Mouse (Mus musculus): ENCODE results near the gene Krtap5-2. TPM values are rescaled to one million over a fixed set of nuclear protein-coding genes. Genes with fewer than 3 reads are reported as not detected.
"Not testable (repeated sequence)": the region's sequence is repeated elsewhere in the genome, so short reads cannot be mapped to it uniquely, and the experiment has no call there.

Krtap5-2 gene
- polyA plus RNA-seq, 1 experiment: not detected

DNA sequence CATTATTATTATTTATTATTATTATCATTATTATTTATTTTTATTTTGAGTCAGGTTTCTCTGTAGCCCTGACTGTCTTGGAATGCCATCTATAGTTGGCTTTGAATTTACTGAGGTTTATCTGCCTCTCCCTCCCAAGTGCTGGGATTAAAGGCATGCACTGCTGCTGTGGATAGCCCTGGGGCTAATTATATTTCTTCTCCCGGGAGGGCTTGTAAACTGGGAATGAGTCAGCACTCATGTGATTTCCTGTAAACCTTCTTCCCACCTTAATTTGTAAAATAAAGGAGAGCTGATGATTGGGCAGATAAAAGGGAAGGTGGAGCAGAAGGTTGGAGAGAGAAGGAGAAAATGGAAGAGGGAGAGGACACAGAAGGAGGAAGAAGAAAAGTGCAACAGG is 35.1 kb downstream of the Krtap5-2 start:
- Histone ChIP-seq H3K4me3 (ENCODE audit: insufficient read depth, low read length) (no peak overlapping the region), H3K27ac (ENCODE audit: insufficient read depth, low read depth, low read length) (no peak overlapping the region), H3K4me1 (ENCODE audit: control insufficient read depth, insufficient read depth, low read length) (no peaks in the 10 kb centered on the region)
- TF ChIP-seq CTCF (IDR thresholded peaks at IDR 0.05; ENCODE audit: low read depth, low read length): no peak
- TF ChIP-seq POLR2A (IDR thresholded peaks at IDR 0.05; ENCODE audit: borderline replicate concordance, low read depth, low read length): no peak

DNA sequence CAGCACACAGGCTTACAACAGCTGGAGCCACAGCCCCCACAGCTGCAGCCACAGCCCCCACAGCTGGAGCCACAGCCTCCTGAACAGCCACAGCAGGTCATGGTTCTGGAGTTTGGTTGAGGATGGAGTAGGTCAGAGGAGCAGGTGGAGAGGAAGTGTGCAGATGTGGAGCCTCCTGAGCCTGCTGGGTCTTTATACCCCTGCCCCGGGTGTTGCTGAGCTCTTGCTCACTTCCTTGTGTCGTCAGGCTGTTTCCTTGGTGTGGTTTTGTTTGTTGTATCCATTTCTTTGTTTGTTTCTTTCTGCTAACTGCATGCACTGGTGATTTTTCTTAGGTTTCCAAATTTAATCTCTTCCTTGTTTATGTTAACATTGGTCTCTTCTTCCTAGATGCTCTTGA is 39.9 kb downstream of the Krtap5-2 start, which contains the start of gene Gm39115:
Gene Gm39115, minus strand, starts transcription at position 101 of the 400 bp plus-strand sequence.
- H3K4me1 ChIP-seq (ENCODE audit: control insufficient read depth, insufficient read depth, low read length); H3K4me3 ChIP-seq (ENCODE audit: insufficient read depth, low read length); H3K27ac ChIP-seq (ENCODE audit: insufficient read depth, low read depth, low read length): not testable (repeated sequence)

DNA sequence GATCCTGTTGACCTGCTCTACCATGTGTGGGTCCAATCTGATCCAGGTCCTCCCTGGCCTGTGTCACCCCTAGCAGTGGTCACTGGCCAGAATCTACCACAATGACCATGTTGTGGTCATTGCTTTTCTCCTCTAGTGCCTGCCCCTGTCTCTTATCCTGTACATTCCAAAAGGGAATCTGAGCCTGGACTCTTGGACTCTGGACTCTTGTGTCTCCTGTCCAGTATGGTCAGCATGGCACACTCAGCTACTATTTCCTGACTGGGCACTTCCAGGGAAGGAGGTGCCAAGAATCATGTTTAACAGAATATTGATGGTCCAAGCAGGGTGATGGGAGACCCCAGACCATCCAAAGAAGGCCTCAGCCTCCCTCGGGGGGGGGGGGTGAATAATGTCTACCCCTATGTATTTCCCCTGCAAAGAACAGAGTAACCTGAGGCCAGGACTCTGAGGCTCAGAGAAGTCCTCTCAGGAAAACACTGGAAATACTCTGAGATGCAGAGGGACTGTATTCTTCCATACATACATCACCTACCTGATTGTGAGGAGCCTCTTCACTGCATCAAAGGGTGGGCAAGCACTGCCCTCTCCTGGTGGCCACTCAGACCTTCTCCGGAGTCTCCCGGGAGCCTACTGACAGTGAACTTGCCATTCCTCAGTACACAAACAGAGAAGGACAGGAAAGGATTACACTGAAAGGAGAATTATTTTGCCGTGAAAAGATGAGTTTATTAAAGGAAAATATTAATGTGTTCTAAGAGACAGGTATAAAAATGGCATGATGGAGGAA is 41.4 kb downstream of the Krtap5-2 start:
- H3K4me3 ChIP-seq (ENCODE audit: insufficient read depth, low read length): no peak overlapping the region
- no peaks in the 10 kb centered on the region for H3K4me1 ChIP-seq (ENCODE audit: control insufficient read depth, insufficient read depth, low read length)
- H3K27ac ChIP-seq (ENCODE audit: insufficient read depth, low read depth, low read length): no peak overlapping the region
- TF ChIP-seq CTCF (IDR thresholded peaks at IDR 0.05; ENCODE audit: low read depth, low read length) (no peak), POLR2A (IDR thresholded peaks at IDR 0.05; ENCODE audit: borderline replicate concordance, low read depth, low read length) (no peak)

DNA sequence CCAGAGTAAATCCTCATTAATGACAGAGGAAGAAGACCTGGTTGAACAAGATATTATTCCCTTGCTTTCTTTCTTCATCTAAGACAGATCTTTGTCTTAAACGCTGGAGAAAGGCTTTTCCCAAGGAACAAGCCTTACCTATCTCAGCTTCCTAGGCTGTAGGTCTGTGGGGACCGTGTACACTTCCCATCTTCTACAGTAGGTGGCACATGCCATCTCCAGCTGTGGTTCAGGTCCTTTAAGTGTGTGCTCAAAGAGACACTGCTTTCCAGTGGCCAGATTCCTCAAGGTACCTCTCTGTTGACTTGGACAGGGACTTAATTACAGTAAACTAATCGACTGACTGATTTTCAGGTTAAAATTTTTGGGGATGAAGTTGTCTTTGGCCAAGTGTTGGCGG is 47.0 kb downstream of the Krtap5-2 start:
- TF ChIP-seq CTCF (IDR thresholded peaks at IDR 0.05; ENCODE audit: low read depth, low read length) (no peak), POLR2A (IDR thresholded peaks at IDR 0.05; ENCODE audit: borderline replicate concordance, low read depth, low read length) (no peak)
- Histone ChIP-seq H3K4me1 (ENCODE audit: control insufficient read depth, insufficient read depth, low read length) (no peaks in the 10 kb centered on the region), H3K27ac (ENCODE audit: insufficient read depth, low read depth, low read length) (no peak overlapping the region), H3K4me3 (ENCODE audit: insufficient read depth, low read length) (no peak overlapping the region)

Other genes starting within 250 kb of the Krtap5-2 start
- not detected in 2 replicates for gene Brsk2, start 226.3 kb downstream of the Krtap5-2 start, polyA plus RNA-seq (2012; ENCODE audit: insufficient read depth, insufficient read length, missing spikeins)
- 29.5 and 37.0 TPM in 2 replicates for gene Mob2, start 114.9 kb downstream of the Krtap5-2 start, polyA plus RNA-seq (2012; ENCODE audit: insufficient read depth, insufficient read length, missing spikeins)
- 0.27 and 0.46 TPM in 2 replicates for gene Dusp8, start 80.2 kb downstream of the Krtap5-2 start, polyA plus RNA-seq (2012; ENCODE audit: insufficient read depth, insufficient read length, missing spikeins)
- gene Gm45618, start 55.3 kb downstream of the Krtap5-2 start, polyA plus RNA-seq (2012; ENCODE audit: insufficient read depth, insufficient read length, missing spikeins): not detected in 2 replicates
- not detected in 2 replicates for gene Gm39115, start 40.0 kb downstream of the Krtap5-2 start, polyA plus RNA-seq (2012; ENCODE audit: insufficient read depth, insufficient read length, missing spikeins)
- gene Gm45337, start 31.4 kb downstream of the Krtap5-2 start, polyA plus RNA-seq (2012; ENCODE audit: insufficient read depth, insufficient read length, missing spikeins): not detected in 2 replicates
- not detected in 2 replicates for gene Gm29735, start 18.9 kb downstream of the Krtap5-2 start, polyA plus RNA-seq (2012; ENCODE audit: insufficient read depth, insufficient read length, missing spikeins)
- gene Gm4553, start 10.3 kb downstream of the Krtap5-2 start, polyA plus RNA-seq (2012; ENCODE audit: insufficient read depth, insufficient read length, missing spikeins): not detected in 2 replicates
- not detected in 2 replicates for gene Gm10153, start 14.4 kb upstream of the Krtap5-2 start, polyA plus RNA-seq (2012; ENCODE audit: insufficient read depth, insufficient read length, missing spikeins)
- not detected in 2 replicates for gene Krtap5-3, start 25.4 kb upstream of the Krtap5-2 start, polyA plus RNA-seq (2012; ENCODE audit: insufficient read depth, insufficient read length, missing spikeins)
- not detected in 2 replicates for gene Gm7579, start 35.9 kb upstream of the Krtap5-2 start, polyA plus RNA-seq (2012; ENCODE audit: insufficient read depth, insufficient read length, missing spikeins)
- not detected in 2 replicates for gene Krtap5-5, start 54.0 kb upstream of the Krtap5-2 start, polyA plus RNA-seq (2012; ENCODE audit: insufficient read depth, insufficient read length, missing spikeins)
- not detected in 2 replicates for gene Gm40460, start 65.1 kb upstream of the Krtap5-2 start, polyA plus RNA-seq (2012; ENCODE audit: insufficient read depth, insufficient read length, missing spikeins)
- gene Gm2431, start 82.3 kb upstream of the Krtap5-2 start, polyA plus RNA-seq (2012; ENCODE audit: insufficient read depth, insufficient read length, missing spikeins): not detected in 2 replicates
- not detected in 2 replicates for gene Gm4559, start 98.4 kb upstream of the Krtap5-2 start, polyA plus RNA-seq (2012; ENCODE audit: insufficient read depth, insufficient read length, missing spikeins)
- not detected in 2 replicates for gene Krtap5-1, start 121.1 kb upstream of the Krtap5-2 start, polyA plus RNA-seq (2012; ENCODE audit: insufficient read depth, insufficient read length, missing spikeins)
- gene Krtap5-4, start 127.5 kb upstream of the Krtap5-2 start, polyA plus RNA-seq (2012; ENCODE audit: insufficient read depth, insufficient read length, missing spikeins): not detected in 2 replicates
- 0.59 TPM in 1 of 2 replicates, not detected in the other for gene Ifitm10, start 197.7 kb upstream of the Krtap5-2 start, polyA plus RNA-seq (2012; ENCODE audit: insufficient read depth, insufficient read length, missing spikeins)
- 1.1 TPM in 1 of 2 replicates, not detected in the other for gene Gm49369, start 206.7 kb upstream of the Krtap5-2 start, polyA plus RNA-seq (2012; ENCODE audit: insufficient read depth, insufficient read length, missing spikeins)
- 2,800 and 3,060 TPM in 2 replicates for gene Ctsd, start 212.0 kb upstream of the Krtap5-2 start, polyA plus RNA-seq (2012; ENCODE audit: insufficient read depth, insufficient read length, missing spikeins)